Mouse (Mus musculus): ENCODE data around the gene Fgfr1op2. TPM values are rescaled to one million over a fixed set of nuclear protein-coding genes. Genes with fewer than 3 reads are reported as not detected.
A peak's percentile ranks its signal among the peaks of the same experiment; 100 is the strongest.

The Fgfr1op2 gene
- polyA plus RNA-seq, 1 experiment from 2014 or later: 52.3 TPM

DNA sequence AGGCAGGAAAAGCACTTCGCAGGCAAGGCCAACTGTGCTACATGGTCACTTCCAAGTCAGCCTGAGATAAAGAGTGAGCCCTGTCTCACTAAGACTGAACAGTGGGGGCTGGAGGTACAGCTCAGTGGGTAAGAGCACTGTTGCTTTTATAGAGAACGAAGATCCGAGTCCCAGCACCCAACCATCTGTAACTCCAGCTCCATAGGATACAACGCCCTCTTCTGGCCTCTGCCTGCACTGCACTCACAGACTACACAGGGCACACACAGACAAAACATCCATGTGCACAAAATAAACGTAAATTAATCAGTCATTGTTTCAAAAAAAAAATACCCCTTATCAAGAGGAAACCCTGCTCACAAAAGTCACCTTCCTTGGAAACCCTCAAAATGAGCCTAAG is 36.9 kb downstream of the Fgfr1op2 start:
- WGBS: 93% methylated on average over 5 of the region's 5 CpGs
- H3K4me1 ChIP-seq (ENCODE audit: control insufficient read depth, insufficient read depth, low read length): no peaks in the 10 kb centered on the region
- DNase-seq: no peak
- H3K4me2 ChIP-seq (ENCODE audit: low read length): no peak overlapping the region
- no peak overlapping the region for H3K27ac ChIP-seq (replicated peaks; ENCODE audit: low read depth, low read length)
- no peak for ATAC-seq (ENCODE audit: low FRiP score, low TSS enrichment)
- H3K9ac ChIP-seq (replicated peaks; ENCODE audit: low read length): no peak overlapping the region
- H3K27me3 ChIP-seq (ENCODE audit: control insufficient read depth, insufficient read depth, low read length): no peaks in the 10 kb centered on the region
- H3K4me3 ChIP-seq (replicated peaks; ENCODE audit: low read depth, low read length): no peak overlapping the region
- peaks cover 65% of the 10 kb centered on the region for H3K36me3 ChIP-seq (ENCODE audit: control insufficient read depth, insufficient read depth, low read length)
- H3K9me3 ChIP-seq (ENCODE audit: control insufficient read depth, low read length): no peaks in the 10 kb centered on the region

- peaks cover 59% of the 10 kb centered on the region for H3K36me3 ChIP-seq (ENCODE audit: control insufficient read depth, insufficient read depth, low read length)
- H3K4me2 ChIP-seq (ENCODE audit: low read length): no peak overlapping the region
- WGBS: 99% methylated on average over 5 of the region's 5 CpGs
These were observed 37.5 kb downstream of the Fgfr1op2 start for GRCm38 (mm10) chr6:146614541-146614940.

DNA sequence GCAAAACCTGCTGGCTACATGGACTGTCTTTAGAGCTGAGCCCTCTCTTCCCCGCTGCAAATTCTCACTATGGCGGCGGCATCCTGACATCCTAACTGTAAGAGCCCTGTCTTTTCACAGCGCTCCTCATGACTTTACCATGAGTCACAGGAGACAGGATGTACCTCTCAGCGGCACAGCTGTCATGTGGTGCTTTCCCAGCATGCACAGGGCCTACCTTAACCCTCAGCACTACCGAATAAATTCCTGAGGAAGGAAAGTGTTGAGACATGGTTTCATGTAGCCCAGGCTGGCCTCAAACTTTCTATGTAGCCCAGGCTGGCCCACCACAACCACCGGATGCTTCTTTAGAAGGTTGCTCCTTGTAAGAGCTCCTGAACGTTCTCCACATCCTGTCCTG is 38.9 kb downstream of the Fgfr1op2 start:
- Histone ChIP-seq H3K27ac (replicated peaks; ENCODE audit: low read depth, low read length) (no peak overlapping the region), H3K36me3 (ENCODE audit: control insufficient read depth, insufficient read depth, low read length) (peaks cover 55% of the 10 kb centered on the region), H3K4me3 (replicated peaks; ENCODE audit: low read depth, low read length) (no peak overlapping the region), H3K9me3 (ENCODE audit: control insufficient read depth, low read length) (no peaks in the 10 kb centered on the region), H3K4me2 (ENCODE audit: low read length) (no peak overlapping the region), H3K27me3 (ENCODE audit: control insufficient read depth, insufficient read depth, low read length) (no peaks in the 10 kb centered on the region), H3K9ac (replicated peaks; ENCODE audit: low read length) (no peak overlapping the region), H3K4me1 (ENCODE audit: control insufficient read depth, insufficient read depth, low read length) (no peaks in the 10 kb centered on the region)
- DNase-seq (no peak), ATAC-seq (ENCODE audit: low FRiP score, low TSS enrichment) (no peak)
- 95% methylated on average over 8 of the region's 8 CpGs for WGBS

More at GRCm38 (mm10) chr6:146614541-146614940, 37.5 kb downstream of the Fgfr1op2 start:
- Histone ChIP-seq H3K4me3 (replicated peaks; ENCODE audit: low read depth, low read length) (no peak overlapping the region), H3K9me3 (ENCODE audit: control insufficient read depth, low read length) (no peaks in the 10 kb centered on the region), H3K27me3 (ENCODE audit: control insufficient read depth, insufficient read depth, low read length) (no peaks in the 10 kb centered on the region), H3K4me1 (ENCODE audit: control insufficient read depth, insufficient read depth, low read length) (no peaks in the 10 kb centered on the region), H3K27ac (replicated peaks; ENCODE audit: low read depth, low read length) (no peak overlapping the region), H3K9ac (replicated peaks; ENCODE audit: low read length) (no peak overlapping the region)
- DNase-seq: no peak
- ATAC-seq (ENCODE audit: low FRiP score, low TSS enrichment): no peak

DNA sequence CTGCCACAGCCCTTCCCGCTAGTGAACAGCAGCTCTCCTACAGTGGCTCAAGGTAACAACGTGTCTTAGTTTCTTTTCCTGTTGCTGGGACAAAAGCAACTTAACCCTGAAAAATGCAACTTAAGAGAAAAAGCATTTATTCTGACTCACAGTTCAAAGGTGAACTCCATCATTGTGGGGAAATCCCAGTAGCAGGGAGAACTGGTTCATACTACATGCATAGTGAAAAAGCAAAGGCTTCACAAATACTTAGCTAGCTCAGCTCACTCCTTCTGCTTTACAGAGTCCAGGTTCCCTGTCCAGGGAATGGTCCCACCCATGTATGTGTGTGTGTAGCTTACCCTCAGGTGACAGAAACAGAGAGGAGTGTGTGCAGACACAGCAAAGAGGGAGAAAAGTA is 39.7 kb downstream of the Fgfr1op2 start:
- ATAC-seq (ENCODE audit: low FRiP score, low TSS enrichment): no peak
- Histone ChIP-seq H3K9me3 (ENCODE audit: control insufficient read depth, low read length) (no peaks in the 10 kb centered on the region), H3K4me3 (replicated peaks; ENCODE audit: low read depth, low read length) (no peak overlapping the region), H3K27me3 (ENCODE audit: control insufficient read depth, insufficient read depth, low read length) (no peaks in the 10 kb centered on the region), H3K4me1 (ENCODE audit: control insufficient read depth, insufficient read depth, low read length) (no peaks in the 10 kb centered on the region), H3K36me3 (ENCODE audit: control insufficient read depth, insufficient read depth, low read length) (peaks cover 55% of the 10 kb centered on the region), H3K9ac (replicated peaks; ENCODE audit: low read length) (no peak overlapping the region), H3K27ac (replicated peaks; ENCODE audit: low read depth, low read length) (no peak overlapping the region), H3K4me2 (ENCODE audit: low read length) (no peak overlapping the region)
- WGBS: 94% methylated on average over 2 of the region's 2 CpGs
- no peak for DNase-seq

DNA sequence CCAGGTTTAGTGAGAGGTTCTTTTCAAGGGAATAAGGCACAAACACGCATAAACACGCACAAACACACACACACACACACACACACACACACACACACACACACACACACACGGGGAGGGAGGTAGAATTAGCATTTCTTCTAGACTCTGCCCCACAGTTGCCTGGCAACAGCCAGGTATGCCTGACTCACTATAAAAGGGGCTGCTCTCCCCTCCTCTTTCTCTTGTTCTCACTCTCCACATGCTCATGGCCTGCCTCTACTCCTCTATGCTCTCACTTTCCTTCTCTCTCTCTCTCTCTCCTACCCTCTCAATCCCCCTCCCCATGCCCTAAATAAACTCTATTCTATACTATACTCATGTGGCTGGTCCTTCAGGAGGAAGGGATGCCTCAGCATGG is 51.1 kb downstream of the Fgfr1op2 start:
- peaks cover 3% of the 10 kb centered on the region; the same call in 1 of the 2 replicates for H3K36me3 ChIP-seq (ENCODE audit: control insufficient read depth, insufficient read depth, low read length)
- H3K27ac ChIP-seq (replicated peaks; ENCODE audit: low read depth, low read length): no peak overlapping the region
- H3K4me3 ChIP-seq (replicated peaks; ENCODE audit: low read depth, low read length): no peak overlapping the region
- no peaks in the 10 kb centered on the region for H3K9me3 ChIP-seq (ENCODE audit: control insufficient read depth, low read length)
- 0 out of 2 replicates have a peak, but pooled peaks cover 2% of the 10 kb centered on the region for H3K4me1 ChIP-seq (ENCODE audit: control insufficient read depth, insufficient read depth, low read length)
- H3K4me2 ChIP-seq (ENCODE audit: low read length): no peak overlapping the region
- H3K27me3 ChIP-seq (ENCODE audit: control insufficient read depth, insufficient read depth, low read length): no peaks in the 10 kb centered on the region
- no peak for ATAC-seq (ENCODE audit: low FRiP score, low TSS enrichment)
- DNase-seq: peak; percentile 18
- H3K9ac ChIP-seq (replicated peaks; ENCODE audit: low read length): no peak overlapping the region
- WGBS: 53% methylated on average over 3 of the region's 3 CpGs

GRCm38 (mm10) chr6:146629781-146630756 is 53.1 kb downstream of the Fgfr1op2 start:
- Histone ChIP-seq H3K9me3 (ENCODE audit: control insufficient read depth, low read length) (no peaks in the 10 kb centered on the region), H3K27me3 (ENCODE audit: control insufficient read depth, insufficient read depth, low read length) (no peaks in the 10 kb centered on the region), H3K27ac (replicated peaks; ENCODE audit: low read depth, low read length) (no peak overlapping the region), H3K4me1 (ENCODE audit: control insufficient read depth, insufficient read depth, low read length) (peaks cover 5% of the 10 kb centered on the region; the same call in 1 of the 2 replicates), H3K4me2 (ENCODE audit: low read length) (no peak overlapping the region), H3K36me3 (ENCODE audit: control insufficient read depth, insufficient read depth, low read length) (no peaks in the 10 kb centered on the region), H3K9ac (replicated peaks; ENCODE audit: low read length) (no peak overlapping the region), H3K4me3 (replicated peaks; ENCODE audit: low read depth, low read length) (no peak overlapping the region)
- ATAC-seq (ENCODE audit: low FRiP score, low TSS enrichment): no peak
- 88% methylated on average over 9 of the region's 9 CpGs for WGBS
- DNase-seq: no peak

DNA sequence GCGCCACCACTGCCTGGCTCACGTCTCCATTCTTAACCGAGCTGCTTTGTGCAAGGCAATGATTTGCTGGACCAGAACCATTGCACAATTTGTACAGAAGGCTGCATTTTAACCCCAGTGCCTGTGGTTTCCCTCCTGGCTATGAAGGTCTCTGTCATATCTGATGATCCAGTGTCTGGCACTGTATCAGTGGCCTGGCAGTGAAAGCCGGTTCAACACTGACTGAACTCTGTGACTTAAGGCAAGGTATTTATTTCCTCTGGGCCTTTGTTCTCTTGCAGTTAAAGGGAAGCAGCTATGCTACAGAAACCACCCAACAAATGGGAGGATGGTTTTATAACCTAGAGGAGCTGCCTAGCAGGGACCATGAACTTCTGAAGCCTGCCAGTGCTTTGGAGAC is 54.0 kb downstream of the Fgfr1op2 start:
- no peaks in the 10 kb centered on the region for H3K36me3 ChIP-seq (ENCODE audit: control insufficient read depth, insufficient read depth, low read length)
- DNase-seq (no peak), ATAC-seq (ENCODE audit: low FRiP score, low TSS enrichment) (no peak)
- no peak overlapping the region for H3K27ac ChIP-seq (replicated peaks; ENCODE audit: low read depth, low read length)
- no peak overlapping the region for H3K4me2 ChIP-seq (ENCODE audit: low read length)
- WGBS: 88% methylated on average over 4 of the region's 4 CpGs
- H3K27me3 ChIP-seq (ENCODE audit: control insufficient read depth, insufficient read depth, low read length): no peaks in the 10 kb centered on the region
- H3K4me1 ChIP-seq (ENCODE audit: control insufficient read depth, insufficient read depth, low read length): peaks cover 5% of the 10 kb centered on the region; the same call in 1 of the 2 replicates
- no peak overlapping the region for H3K4me3 ChIP-seq (replicated peaks; ENCODE audit: low read depth, low read length)
- H3K9ac ChIP-seq (replicated peaks; ENCODE audit: low read length): no peak overlapping the region
- H3K9me3 ChIP-seq (ENCODE audit: control insufficient read depth, low read length): no peaks in the 10 kb centered on the region

- Histone ChIP-seq H3K4me3 (replicated peaks; ENCODE audit: low read depth, low read length) (no peak overlapping the region), H3K4me1 (ENCODE audit: control insufficient read depth, insufficient read depth, low read length) (peaks cover 5% of the 10 kb centered on the region; the same call in 1 of the 2 replicates), H3K9ac (replicated peaks; ENCODE audit: low read length) (no peak overlapping the region), H3K27me3 (ENCODE audit: control insufficient read depth, insufficient read depth, low read length) (no peaks in the 10 kb centered on the region), H3K36me3 (ENCODE audit: control insufficient read depth, insufficient read depth, low read length) (no peaks in the 10 kb centered on the region), H3K9me3 (ENCODE audit: control insufficient read depth, low read length) (no peaks in the 10 kb centered on the region), H3K27ac (replicated peaks; ENCODE audit: low read depth, low read length) (no peak overlapping the region), H3K4me2 (ENCODE audit: low read length) (no peak overlapping the region)
- ATAC-seq (ENCODE audit: low FRiP score, low TSS enrichment): no peak
- 75% methylated on average over 8 of the region's 8 CpGs for WGBS
- no peak for DNase-seq
These were observed 54.8 kb downstream of the Fgfr1op2 start for GRCm38 (mm10) chr6:146631847-146632246.

GRCm38 (mm10) chr6:146632403-146632802 is 55.4 kb downstream of the Fgfr1op2 start:
- H3K36me3 ChIP-seq (ENCODE audit: control insufficient read depth, insufficient read depth, low read length): no peaks in the 10 kb centered on the region
- no peaks in the 10 kb centered on the region for H3K27me3 ChIP-seq (ENCODE audit: control insufficient read depth, insufficient read depth, low read length)
- H3K9ac ChIP-seq (replicated peaks; ENCODE audit: low read length): no peak overlapping the region
- 81% methylated on average over 9 of the region's 9 CpGs for WGBS
- H3K27ac ChIP-seq (replicated peaks; ENCODE audit: low read depth, low read length): no peak overlapping the region
- H3K4me1 ChIP-seq (ENCODE audit: control insufficient read depth, insufficient read depth, low read length): peaks cover 5% of the 10 kb centered on the region; the same call in 1 of the 2 replicates
- no peak overlapping the region for H3K4me3 ChIP-seq (replicated peaks; ENCODE audit: low read depth, low read length)
- ATAC-seq (ENCODE audit: low FRiP score, low TSS enrichment) (no peak), DNase-seq (no peak)
- H3K9me3 ChIP-seq (ENCODE audit: control insufficient read depth, low read length): no peaks in the 10 kb centered on the region
- H3K4me2 ChIP-seq (ENCODE audit: low read length): no peak overlapping the region
